Mouse (Mus musculus): ENCODE results near the gene Wbp4. TPM values are rescaled to one million over a fixed set of nuclear protein-coding genes. Genes with fewer than 3 reads are reported as not detected.
"Not testable (repeated sequence)": the region's sequence is repeated elsewhere in the genome, so short reads cannot be mapped to it uniquely, and the experiment has no call there.

The Wbp4 gene
- polyA plus RNA-seq, 1 experiment from 2014 or later, result 42.5 TPM

DNA sequence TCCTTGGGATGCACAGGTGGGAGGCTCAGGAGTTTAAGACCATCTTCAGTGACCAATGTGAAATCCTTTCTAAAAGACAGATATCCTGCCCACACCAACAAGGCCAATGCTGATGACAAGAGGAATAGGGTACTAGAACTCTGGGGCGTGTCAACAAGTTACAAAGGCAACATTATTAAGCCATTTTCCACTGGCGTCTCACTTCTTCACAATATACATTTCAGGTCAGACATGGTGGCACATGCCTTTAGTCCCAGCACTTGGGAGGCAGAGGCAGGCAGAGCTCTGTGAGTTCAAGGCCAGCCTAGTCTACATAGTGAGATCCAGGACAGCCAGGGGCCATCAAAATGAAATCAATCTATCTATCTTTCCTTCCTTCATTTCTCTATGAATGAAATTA is 7.9 kb downstream of the Wbp4 start:
- Histone ChIP-seq H3K9me3 (ENCODE audit: control insufficient read depth, low read length) (no peaks in the 10 kb centered on the region), H3K4me2 (ENCODE audit: low read length) (no peak overlapping the region), H3K36me3 (ENCODE audit: control insufficient read depth, insufficient read depth) (peaks cover 42% of the 10 kb centered on the region), H3K27me3 (replicated peaks; ENCODE audit: control insufficient read depth, insufficient read depth, low read length) (no peaks in the 10 kb centered on the region), H3K27ac (ENCODE audit: low read length) (no peak overlapping the region), H3K9ac (replicated peaks; ENCODE audit: low read depth, low read length) (no peak overlapping the region), H3K4me3 (replicated peaks; ENCODE audit: low read length) (no peak overlapping the region), H3K4me1 (replicated peaks; ENCODE audit: control insufficient read depth, insufficient read depth, low read length) (0 out of 2 replicates have a peak, but pooled peaks cover 2% of the 10 kb centered on the region)
- WGBS, result 93% methylated on average over 2 of the region's 2 CpGs
- ATAC-seq, result no peak

DNA sequence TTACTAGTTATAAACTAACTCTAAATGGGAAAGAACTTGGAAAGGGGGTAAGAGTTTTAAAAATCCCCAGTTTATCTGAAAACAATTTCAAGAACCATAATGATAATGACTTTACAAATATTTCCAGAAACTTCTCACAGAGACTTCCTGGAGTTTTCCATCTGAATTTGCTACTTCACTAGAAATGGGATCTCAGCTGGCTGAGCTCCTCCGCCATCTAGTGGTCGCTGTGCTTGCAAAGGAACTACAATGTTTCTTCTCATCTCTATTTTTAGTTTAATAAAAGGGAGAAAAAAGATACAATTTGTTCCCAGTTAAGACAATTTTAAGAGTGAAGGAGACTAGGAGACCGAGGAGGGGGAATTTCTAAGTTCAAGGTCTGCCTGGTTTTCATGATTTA is 13.7 kb downstream of the Wbp4 start:
- Histone ChIP-seq H3K4me2 (ENCODE audit: low read length) (no peak overlapping the region), H3K27ac (ENCODE audit: low read length) (no peak overlapping the region), H3K27me3 (replicated peaks; ENCODE audit: control insufficient read depth, insufficient read depth, low read length) (no peaks in the 10 kb centered on the region), H3K9me3 (ENCODE audit: control insufficient read depth, low read length) (no peaks in the 10 kb centered on the region), H3K4me1 (replicated peaks; ENCODE audit: control insufficient read depth, insufficient read depth, low read length) (no peaks in the 10 kb centered on the region), H3K9ac (replicated peaks; ENCODE audit: low read depth, low read length) (no peak overlapping the region), H3K4me3 (replicated peaks; ENCODE audit: low read length) (no peak overlapping the region), H3K36me3 (ENCODE audit: control insufficient read depth, insufficient read depth) (peaks cover 47% of the 10 kb centered on the region)
- no peak for ATAC-seq
- 21% methylated on average over 3 of the region's 3 CpGs for WGBS

DNA sequence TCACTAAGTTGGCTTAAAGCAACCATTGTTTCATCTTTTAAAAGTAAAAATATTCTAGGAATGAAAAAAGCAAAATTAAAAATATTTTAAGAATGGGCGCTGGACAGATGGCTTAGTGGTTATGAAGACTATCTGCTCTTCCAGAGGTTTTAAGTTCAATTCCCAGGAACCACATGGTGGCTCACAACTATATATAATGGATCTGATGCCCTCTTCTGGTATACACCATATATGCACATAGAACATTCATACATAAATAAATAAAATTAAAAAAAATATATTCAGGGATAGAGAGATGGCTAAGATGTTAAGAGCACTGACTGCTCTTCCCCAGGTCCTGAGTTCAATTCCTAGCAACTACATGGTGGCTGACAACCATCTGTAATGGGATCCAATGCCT is 15.7 kb downstream of the Wbp4 start:
- Histone ChIP-seq H3K9ac (replicated peaks; ENCODE audit: low read depth, low read length) (no peak overlapping the region), H3K4me3 (replicated peaks; ENCODE audit: low read length) (no peak overlapping the region), H3K36me3 (ENCODE audit: control insufficient read depth, insufficient read depth) (peaks cover 39% of the 10 kb centered on the region), H3K9me3 (ENCODE audit: control insufficient read depth, low read length) (no peaks in the 10 kb centered on the region), H3K4me2 (ENCODE audit: low read length) (no peak overlapping the region), H3K4me1 (replicated peaks; ENCODE audit: control insufficient read depth, insufficient read depth, low read length) (no peaks in the 10 kb centered on the region), H3K27me3 (replicated peaks; ENCODE audit: control insufficient read depth, insufficient read depth, low read length) (no peaks in the 10 kb centered on the region), H3K27ac (ENCODE audit: low read length) (no peak overlapping the region)
- no peak for ATAC-seq
- WGBS, result 96% methylated on average over 1 of the region's 1 CpGs

DNA sequence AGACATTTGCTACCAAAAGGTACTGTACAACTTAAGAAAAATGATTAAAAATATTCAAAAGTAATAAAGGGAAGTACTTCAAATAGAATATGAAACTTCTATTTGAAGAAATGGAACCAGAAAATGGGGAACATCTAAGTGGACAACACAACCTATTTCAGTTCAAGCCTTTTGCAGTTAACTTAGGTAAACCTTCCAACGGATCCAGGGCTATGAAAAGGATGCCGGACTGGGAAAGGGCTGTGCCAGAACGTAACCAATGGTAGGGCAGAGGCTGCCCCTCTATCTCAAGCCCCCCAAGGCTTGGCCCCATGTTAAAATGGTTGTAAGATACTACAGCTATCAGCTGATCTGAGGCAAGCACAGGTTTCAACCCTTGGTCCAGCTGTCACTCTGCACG is 20.3 kb downstream of the Wbp4 start:
- H3K9me3 ChIP-seq (ENCODE audit: control insufficient read depth, low read length), result no peaks in the 10 kb centered on the region
- no peak overlapping the region for H3K4me3 ChIP-seq (replicated peaks; ENCODE audit: low read length)
- no peak for ATAC-seq
- H3K36me3 ChIP-seq (ENCODE audit: control insufficient read depth, insufficient read depth), result peaks cover 19% of the 10 kb centered on the region
- H3K27me3 ChIP-seq (replicated peaks; ENCODE audit: control insufficient read depth, insufficient read depth, low read length), result no peaks in the 10 kb centered on the region
- no peak overlapping the region for H3K4me2 ChIP-seq (ENCODE audit: low read length)
- 92% methylated on average over 4 of the region's 4 CpGs for WGBS
- no peak overlapping the region for H3K9ac ChIP-seq (replicated peaks; ENCODE audit: low read depth, low read length)
- no peaks in the 10 kb centered on the region for H3K4me1 ChIP-seq (replicated peaks; ENCODE audit: control insufficient read depth, insufficient read depth, low read length)
- no peak overlapping the region for H3K27ac ChIP-seq (ENCODE audit: low read length)

DNA sequence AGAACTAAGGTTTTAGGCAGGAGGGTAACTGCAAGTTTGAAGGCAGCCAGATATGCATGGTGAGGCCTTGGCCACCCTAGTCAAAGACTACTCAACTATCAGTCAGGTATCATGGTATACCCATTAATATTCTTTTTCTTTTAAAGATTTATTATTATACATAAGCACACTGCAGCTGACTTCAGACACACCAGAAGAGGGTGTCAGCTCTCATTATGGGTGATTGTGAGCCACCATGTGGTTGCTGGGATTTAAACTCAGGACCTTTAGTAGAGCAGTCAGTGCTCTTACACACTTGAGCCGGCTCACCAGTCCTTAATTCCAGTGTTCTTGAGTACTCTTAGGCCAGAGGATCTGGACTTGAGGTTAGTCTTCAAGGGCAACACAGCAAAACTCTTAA is 20.9 kb downstream of the Wbp4 start:
- H3K4me1 ChIP-seq (replicated peaks; ENCODE audit: control insufficient read depth, insufficient read depth, low read length), result no peaks in the 10 kb centered on the region
- H3K4me2 ChIP-seq (ENCODE audit: low read length), result no peak overlapping the region
- ATAC-seq, result no peak
- H3K36me3 ChIP-seq (ENCODE audit: control insufficient read depth, insufficient read depth), result peaks cover 16% of the 10 kb centered on the region
- H3K4me3 ChIP-seq (replicated peaks; ENCODE audit: low read length), result no peak overlapping the region
- H3K27me3 ChIP-seq (replicated peaks; ENCODE audit: control insufficient read depth, insufficient read depth, low read length), result no peaks in the 10 kb centered on the region
- H3K9ac ChIP-seq (replicated peaks; ENCODE audit: low read depth, low read length), result no peak overlapping the region
- H3K9me3 ChIP-seq (ENCODE audit: control insufficient read depth, low read length), result no peaks in the 10 kb centered on the region
- H3K27ac ChIP-seq (ENCODE audit: low read length), result no peak overlapping the region
- WGBS, result 90% methylated on average over 1 of the region's 1 CpGs

DNA sequence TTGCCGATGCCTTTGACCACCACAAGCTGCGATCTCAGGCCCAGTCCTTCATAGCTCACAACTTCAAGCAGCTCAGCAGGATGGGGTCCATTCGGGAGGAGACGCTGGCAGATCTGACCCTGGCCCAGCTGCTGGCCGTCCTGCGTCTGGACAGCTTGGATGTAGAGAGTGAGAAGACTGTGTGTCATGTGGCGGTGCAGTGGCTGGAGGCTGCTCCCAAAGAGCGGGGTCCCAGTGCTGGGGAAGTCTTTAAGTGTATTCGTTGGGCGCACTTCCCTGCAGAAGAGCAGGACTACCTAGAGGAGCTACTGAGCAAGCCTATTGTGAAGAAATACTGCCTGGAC is 28.8 kb downstream of the Wbp4 start:
- not testable (repeated sequence) for H3K9me3 ChIP-seq (ENCODE audit: control insufficient read depth, low read length); H3K4me2 ChIP-seq (ENCODE audit: low read length); H3K4me1 ChIP-seq (replicated peaks; ENCODE audit: control insufficient read depth, insufficient read depth, low read length); H3K9ac ChIP-seq (replicated peaks; ENCODE audit: low read depth, low read length); H3K27ac ChIP-seq (ENCODE audit: low read length); H3K4me3 ChIP-seq (replicated peaks; ENCODE audit: low read length); H3K36me3 ChIP-seq (ENCODE audit: control insufficient read depth, insufficient read depth); H3K27me3 ChIP-seq (replicated peaks; ENCODE audit: control insufficient read depth, insufficient read depth, low read length)
- ATAC-seq, result peak; percentile 14; the same call in 1 of the 2 replicates
- WGBS, result 98% methylated on average over 8 of the region's 10 CpGs

DNA sequence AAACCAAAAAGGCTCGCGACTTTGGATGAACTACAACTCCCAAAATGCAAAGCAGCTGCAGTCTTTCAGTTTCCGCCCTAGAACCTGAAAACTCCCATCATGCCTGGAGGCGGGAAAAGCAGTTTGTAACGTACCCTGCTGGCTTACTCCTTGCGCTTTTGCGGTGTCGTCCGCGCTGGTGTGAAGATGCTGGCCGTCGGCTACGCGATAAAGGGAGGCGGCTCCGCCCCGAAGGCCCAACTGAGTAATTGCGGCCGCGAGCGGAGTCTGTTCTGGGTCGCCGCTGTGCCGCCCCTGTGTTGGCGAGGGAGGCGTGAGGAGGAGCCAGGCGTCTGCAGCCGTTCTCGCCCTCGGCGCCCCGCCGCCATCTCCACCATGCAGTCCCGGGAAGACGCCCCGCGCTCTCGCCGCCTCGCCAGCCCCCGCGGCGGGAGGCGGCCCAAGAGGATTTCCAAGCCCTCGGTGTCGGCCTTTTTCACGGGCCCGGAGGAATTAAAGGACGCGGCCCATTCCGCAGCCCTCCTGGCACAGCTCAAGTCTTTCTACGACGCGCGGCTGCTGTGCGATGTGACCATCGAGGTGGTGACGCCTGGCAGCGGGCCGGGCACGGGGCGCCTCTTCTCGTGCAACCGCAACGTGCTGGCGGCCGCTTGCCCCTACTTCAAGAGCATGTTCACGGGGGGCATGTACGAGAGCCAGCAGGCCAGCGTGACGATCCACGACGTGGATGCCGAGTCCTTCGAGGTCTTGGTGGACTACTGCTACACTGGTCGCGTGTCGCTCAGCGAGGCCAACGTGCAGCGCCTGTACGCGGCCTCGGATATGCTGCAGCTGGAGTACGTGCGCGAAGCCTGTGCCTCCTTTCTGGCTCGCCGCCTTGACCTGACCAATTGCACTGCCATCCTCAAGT is 29.4 kb downstream of the Wbp4 start, which contains the start of gene Kbtbd6:
Gene Kbtbd6 (plus strand): TSS at position 155 of the 910 bp plus-strand sequence.
- WGBS, result 22% methylated on average over 40 of the region's 89 CpGs
- H3K4me1 ChIP-seq (replicated peaks; ENCODE audit: control insufficient read depth, insufficient read depth, low read length); H3K9me3 ChIP-seq (ENCODE audit: control insufficient read depth, low read length); H3K36me3 ChIP-seq (ENCODE audit: control insufficient read depth, insufficient read depth); H3K27ac ChIP-seq (ENCODE audit: low read length); H3K27me3 ChIP-seq (replicated peaks; ENCODE audit: control insufficient read depth, insufficient read depth, low read length): not testable (repeated sequence)
- peak within 1 kb of the TSS; percentile 71 for H3K4me2 ChIP-seq (ENCODE audit: low read length)
- peak; percentile 95 for ATAC-seq
- peak within 1 kb of the TSS; percentile 70 for H3K4me3 ChIP-seq (replicated peaks; ENCODE audit: low read length)
- peak within 1 kb of the TSS; percentile 61 for H3K9ac ChIP-seq (replicated peaks; ENCODE audit: low read depth, low read length)

DNA sequence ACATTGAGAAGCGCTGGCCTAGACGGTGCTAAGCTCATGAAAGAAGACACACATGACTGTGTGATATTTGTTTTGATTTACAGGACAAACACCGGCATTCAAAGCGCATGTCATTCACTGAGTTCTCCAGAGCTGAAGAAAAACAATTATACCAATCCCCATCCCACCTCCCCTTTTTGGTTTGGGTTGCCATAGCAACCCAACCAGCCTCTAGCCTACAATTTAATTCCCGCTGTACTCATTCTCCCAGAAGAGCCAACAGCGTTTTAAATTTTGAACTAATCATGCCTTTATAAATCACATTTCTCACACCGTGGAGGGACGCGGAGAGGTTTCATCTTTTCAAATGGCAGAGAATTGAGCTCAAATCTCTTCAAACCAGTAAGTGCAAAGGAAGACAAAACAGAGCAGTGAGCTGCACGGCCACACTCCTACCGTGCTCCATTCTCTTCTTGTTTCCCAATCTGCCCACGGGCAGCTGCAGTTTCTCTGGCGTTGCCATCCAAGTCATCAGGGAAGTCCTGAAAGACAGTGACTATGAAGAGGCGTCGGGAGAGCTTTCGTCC is 36.2 kb downstream of the Wbp4 start:
- H3K4me1 ChIP-seq (replicated peaks; ENCODE audit: control insufficient read depth, insufficient read depth, low read length), result peaks cover 15% of the 10 kb centered on the region
- peak overlapping the region; percentile 79 for H3K27ac ChIP-seq (ENCODE audit: low read length)
- no peaks in the 10 kb centered on the region for H3K27me3 ChIP-seq (replicated peaks; ENCODE audit: control insufficient read depth, insufficient read depth, low read length)
- H3K4me3 ChIP-seq (replicated peaks; ENCODE audit: low read length), result peak overlapping the region; percentile 38
- H3K4me2 ChIP-seq (ENCODE audit: low read length), result peak overlapping the region; percentile 61
- H3K36me3 ChIP-seq (ENCODE audit: control insufficient read depth, insufficient read depth), result no peaks in the 10 kb centered on the region
- no peaks in the 10 kb centered on the region for H3K9me3 ChIP-seq (ENCODE audit: control insufficient read depth, low read length)
- WGBS, result 4% methylated on average over 16 of the region's 16 CpGs
- H3K9ac ChIP-seq (replicated peaks; ENCODE audit: low read depth, low read length), result peak overlapping the region; percentile 39; the same call in 1 of the 2 replicates
- peak; percentile 89 for ATAC-seq

DNA sequence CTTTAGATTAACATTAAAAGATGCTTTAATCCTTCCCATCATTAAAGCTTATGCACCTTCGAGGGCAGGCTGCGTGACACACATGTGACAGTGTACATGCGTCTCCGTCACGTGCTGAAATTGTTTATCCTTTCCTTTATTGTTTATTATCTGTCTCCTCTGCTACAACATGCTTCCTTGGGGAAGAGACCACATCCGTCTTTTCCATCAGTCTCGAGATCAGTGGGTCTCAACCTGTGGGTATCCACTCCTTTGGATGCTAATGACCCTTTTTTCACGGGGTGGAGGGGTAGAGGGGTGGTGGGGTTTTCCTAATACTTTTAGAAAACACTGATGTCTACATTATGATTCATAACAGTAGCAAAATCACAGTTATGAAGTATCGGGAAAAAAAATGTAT is 36.7 kb downstream of the Wbp4 start:
- H3K4me1 ChIP-seq (replicated peaks; ENCODE audit: control insufficient read depth, insufficient read depth, low read length), result peaks cover 15% of the 10 kb centered on the region
- WGBS, result 63% methylated on average over 9 of the region's 9 CpGs
- H3K9me3 ChIP-seq (ENCODE audit: control insufficient read depth, low read length), result no peaks in the 10 kb centered on the region
- no peaks in the 10 kb centered on the region for H3K27me3 ChIP-seq (replicated peaks; ENCODE audit: control insufficient read depth, insufficient read depth, low read length)
- no peaks in the 10 kb centered on the region for H3K36me3 ChIP-seq (ENCODE audit: control insufficient read depth, insufficient read depth)
- peak overlapping the region; percentile 61 for H3K4me2 ChIP-seq (ENCODE audit: low read length)
- peak; percentile 31; the same call in 1 of the 2 replicates for ATAC-seq
- no peak overlapping the region for H3K9ac ChIP-seq (replicated peaks; ENCODE audit: low read depth, low read length)
- no peak overlapping the region for H3K4me3 ChIP-seq (replicated peaks; ENCODE audit: low read length)
- peak overlapping the region; percentile 25 for H3K27ac ChIP-seq (ENCODE audit: low read length)

Measured in forebrain, embryonic 16.5 days (tissue).